Mouse (Mus musculus): Measurements from ENCODE around the gene Fbh1. TPM values are rescaled to one million over a fixed set of nuclear protein-coding genes. Genes with fewer than 3 reads are reported as not detected.

Gene Fbh1
- polyA plus RNA-seq, 1 experiment = not detected

DNA sequence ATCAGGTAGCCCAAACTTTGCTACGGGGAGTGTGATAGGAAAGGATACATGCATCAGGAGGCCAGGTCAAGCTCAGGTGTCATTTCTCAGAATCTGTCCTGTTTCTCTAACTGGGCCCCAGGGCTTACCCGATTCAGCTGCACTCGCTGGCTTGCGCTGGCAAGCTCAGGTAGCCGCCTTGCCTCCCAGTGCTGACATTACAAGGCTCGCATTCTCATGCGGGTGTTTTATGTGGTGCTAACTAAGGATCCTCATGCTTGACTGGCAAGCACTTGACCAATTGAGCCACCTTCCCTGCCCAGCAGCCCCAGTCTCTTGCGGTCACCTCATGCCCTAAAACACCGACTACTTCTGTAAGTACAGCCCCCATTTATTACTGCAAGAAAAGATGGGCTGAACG is 3.0 kb downstream of the Fbh1 start:
- no peak overlapping the region for H3K27ac ChIP-seq (ENCODE audit: insufficient read depth, low read depth, low read length)
- H3K4me1 ChIP-seq (ENCODE audit: control insufficient read depth, insufficient read depth, low read length) = peaks cover 6% of the 10 kb centered on the region
- TF ChIP-seq POLR2A (IDR thresholded peaks at IDR 0.05; ENCODE audit: insufficient read depth, low read depth, low read length) (no peak), CTCF (IDR thresholded peaks at IDR 0.05; ENCODE audit: insufficient read depth, low read depth, low read length) (no peak)
- no peak overlapping the region for H3K4me3 ChIP-seq (ENCODE audit: insufficient read depth, low read depth, low read length)
- 82% methylated on average over 10 of the region's 10 CpGs for whole genome bisulfite sequencing

DNA sequence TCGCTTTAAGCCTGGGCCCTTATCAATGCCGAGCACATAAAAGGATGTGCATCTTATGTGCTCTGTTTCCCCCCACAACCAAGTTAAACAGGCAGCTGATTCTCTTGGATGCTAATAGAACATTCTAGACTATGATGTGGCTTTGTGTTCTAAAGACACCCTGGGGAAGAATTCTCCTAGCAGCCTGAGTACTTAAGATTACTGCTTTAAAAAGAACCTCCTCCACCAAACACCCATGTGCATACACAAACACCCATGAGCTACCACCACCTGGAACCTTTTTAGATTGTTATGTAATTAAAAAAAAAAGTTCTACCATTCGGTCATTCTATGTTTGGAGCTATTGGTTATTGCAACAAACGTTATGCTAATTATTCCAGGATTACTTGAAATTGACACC is 5.0 kb downstream of the Fbh1 start:
- H3K4me3 ChIP-seq (ENCODE audit: insufficient read depth, low read depth, low read length) = no peak overlapping the region
- H3K27ac ChIP-seq (ENCODE audit: insufficient read depth, low read depth, low read length) = no peak overlapping the region
- WGBS = 53% methylated on average over 4 of the region's 4 CpGs
- TF ChIP-seq POLR2A (IDR thresholded peaks at IDR 0.05; ENCODE audit: insufficient read depth, low read depth, low read length) = no peak
- no peak for TF ChIP-seq CTCF (IDR thresholded peaks at IDR 0.05; ENCODE audit: insufficient read depth, low read depth, low read length)
- peaks cover 6% of the 10 kb centered on the region for H3K4me1 ChIP-seq (ENCODE audit: control insufficient read depth, insufficient read depth, low read length)

DNA sequence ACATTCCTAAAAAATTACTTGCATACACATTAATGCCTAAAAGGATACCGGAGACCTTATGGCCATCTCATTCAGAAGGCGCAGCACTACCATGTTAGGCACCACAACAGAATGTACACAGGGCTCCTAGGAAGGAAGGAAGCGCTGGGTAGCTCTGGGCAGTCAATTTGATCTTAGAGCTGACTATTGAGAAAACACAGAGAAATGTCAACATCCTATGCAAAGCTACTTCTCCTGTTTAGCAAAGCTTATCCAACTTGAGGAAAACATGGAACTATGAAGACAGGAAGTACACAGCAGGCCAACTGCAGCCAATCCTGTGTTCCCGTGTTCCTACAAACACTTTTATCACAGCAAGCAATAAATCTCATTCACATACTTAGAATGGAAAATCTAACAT is 5.7 kb downstream of the Fbh1 start:
- Histone ChIP-seq H3K4me3 (ENCODE audit: insufficient read depth, low read depth, low read length) (no peak overlapping the region), H3K4me1 (ENCODE audit: control insufficient read depth, insufficient read depth, low read length) (peaks cover 12% of the 10 kb centered on the region), H3K27ac (ENCODE audit: insufficient read depth, low read depth, low read length) (no peak overlapping the region)
- TF ChIP-seq CTCF (IDR thresholded peaks at IDR 0.05; ENCODE audit: insufficient read depth, low read depth, low read length) = no peak
- TF ChIP-seq POLR2A (IDR thresholded peaks at IDR 0.05; ENCODE audit: insufficient read depth, low read depth, low read length) = no peak
- WGBS = 93% methylated on average over 4 of the region's 4 CpGs

DNA sequence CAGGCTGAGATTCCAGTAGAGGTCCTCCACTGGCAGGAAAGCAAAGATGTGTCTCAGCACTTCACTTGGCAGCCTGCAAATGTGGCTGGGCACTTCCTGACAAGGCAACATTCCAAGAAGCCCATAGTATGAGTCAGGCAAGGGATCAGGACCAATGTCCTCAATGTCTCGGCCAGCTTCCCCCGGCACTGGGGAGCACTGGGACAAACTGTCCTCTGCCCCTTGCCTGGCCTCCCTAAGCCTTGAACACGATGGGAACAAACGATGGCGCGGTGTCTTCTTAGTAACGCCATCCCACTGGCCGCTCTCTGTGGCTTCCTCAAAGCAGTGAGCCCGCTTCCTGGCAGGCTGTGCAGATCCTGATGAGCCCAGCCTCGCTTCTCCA is 10.2 kb downstream of the Fbh1 start:
- Histone ChIP-seq H3K27ac (ENCODE audit: insufficient read depth, low read depth, low read length) (no peak overlapping the region), H3K4me1 (ENCODE audit: control insufficient read depth, insufficient read depth, low read length) (peaks cover 7% of the 10 kb centered on the region), H3K4me3 (ENCODE audit: insufficient read depth, low read depth, low read length) (no peak overlapping the region)
- WGBS = 68% methylated on average over 10 of the region's 10 CpGs
- TF ChIP-seq CTCF (IDR thresholded peaks at IDR 0.05; ENCODE audit: insufficient read depth, low read depth, low read length) (no peak), POLR2A (IDR thresholded peaks at IDR 0.05; ENCODE audit: insufficient read depth, low read depth, low read length) (no peak)

DNA sequence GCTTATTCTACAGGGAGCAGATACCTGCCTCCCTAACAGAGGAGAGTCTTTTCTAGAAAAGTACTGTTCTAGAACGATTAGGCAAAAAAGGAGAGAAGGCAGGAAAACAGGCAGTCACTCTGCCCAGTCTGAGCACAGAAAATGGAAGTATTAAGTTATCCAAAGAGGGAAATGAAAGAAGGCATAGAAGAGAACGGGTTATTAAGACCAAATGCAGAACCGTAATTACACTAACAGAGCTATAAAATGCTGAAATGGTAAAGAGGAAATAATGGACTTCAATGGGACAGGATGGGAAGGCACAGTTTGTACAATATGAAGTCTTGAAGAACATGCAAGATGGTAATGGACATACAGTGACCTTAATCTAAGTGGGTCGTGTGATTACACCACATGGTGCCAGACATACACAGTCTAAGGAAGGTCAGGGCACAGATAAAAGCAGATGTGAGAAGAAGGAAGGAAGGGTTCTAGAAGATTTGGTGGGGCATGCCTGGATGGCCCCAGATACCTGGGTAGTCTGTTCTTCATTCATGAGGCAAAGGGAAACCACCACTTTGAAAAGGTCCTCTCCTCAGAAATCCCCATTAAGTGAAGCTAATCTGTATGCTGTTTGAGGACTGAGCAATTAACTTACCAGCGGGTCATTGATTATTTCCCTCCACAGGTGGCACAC is 10.8 kb downstream of the Fbh1 start:
- Histone ChIP-seq H3K4me1 (ENCODE audit: control insufficient read depth, insufficient read depth, low read length) (peaks cover 7% of the 10 kb centered on the region), H3K27ac (ENCODE audit: insufficient read depth, low read depth, low read length) (no peak overlapping the region), H3K4me3 (ENCODE audit: insufficient read depth, low read depth, low read length) (no peak overlapping the region)
- TF ChIP-seq CTCF (IDR thresholded peaks at IDR 0.05; ENCODE audit: insufficient read depth, low read depth, low read length) (no peak), POLR2A (IDR thresholded peaks at IDR 0.05; ENCODE audit: insufficient read depth, low read depth, low read length) (no peak)
- 41% methylated on average over 5 of the region's 5 CpGs for WGBS

DNA sequence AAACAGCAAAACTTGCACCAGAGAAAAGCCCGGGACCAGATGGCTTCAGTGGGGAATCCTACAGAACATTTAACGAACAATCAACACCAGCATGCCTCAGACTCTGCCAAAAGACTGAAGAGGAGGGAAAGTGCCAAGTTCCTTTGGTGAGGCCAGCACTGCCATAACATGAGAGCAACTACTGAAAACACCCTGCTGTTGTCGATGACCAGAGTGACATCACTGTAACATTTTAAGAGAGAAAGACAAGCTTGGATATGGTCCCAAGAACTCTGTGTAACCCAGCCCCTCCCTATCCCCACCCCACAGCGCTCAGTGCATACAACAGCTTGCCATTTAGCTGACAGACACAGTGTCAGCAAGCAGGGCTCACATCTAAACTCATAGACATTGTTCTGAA is 11.7 kb downstream of the Fbh1 start:
- Histone ChIP-seq H3K4me3 (ENCODE audit: insufficient read depth, low read depth, low read length) (no peak overlapping the region), H3K4me1 (ENCODE audit: control insufficient read depth, insufficient read depth, low read length) (peaks cover 7% of the 10 kb centered on the region), H3K27ac (ENCODE audit: insufficient read depth, low read depth, low read length) (no peak overlapping the region)
- WGBS = 32% methylated on average over 4 of the region's 4 CpGs
- TF ChIP-seq POLR2A (IDR thresholded peaks at IDR 0.05; ENCODE audit: insufficient read depth, low read depth, low read length) (no peak), CTCF (IDR thresholded peaks at IDR 0.05; ENCODE audit: insufficient read depth, low read depth, low read length) (no peak)

DNA sequence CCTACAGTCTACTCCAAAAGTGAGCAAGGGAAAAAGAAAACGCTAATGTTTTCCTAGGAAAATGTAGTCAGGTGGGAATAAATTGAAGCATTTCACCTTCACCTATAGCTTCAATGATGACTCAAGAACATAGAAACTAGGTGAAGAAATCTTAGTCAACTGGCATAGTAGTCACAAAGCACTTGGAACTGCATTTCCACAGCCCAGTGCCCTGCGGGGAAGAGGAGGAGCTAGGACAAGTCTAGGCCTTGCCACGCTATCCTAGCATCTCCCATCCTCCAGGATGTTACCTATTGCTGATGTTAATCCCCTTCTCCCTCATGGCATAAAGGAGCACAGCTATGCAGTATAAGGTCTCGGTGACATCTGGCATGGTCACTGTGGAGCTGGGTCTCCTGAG is 14.8 kb downstream of the Fbh1 start:
- TF ChIP-seq POLR2A (IDR thresholded peaks at IDR 0.05; ENCODE audit: insufficient read depth, low read depth, low read length) (no peak), CTCF (IDR thresholded peaks at IDR 0.05; ENCODE audit: insufficient read depth, low read depth, low read length) (no peak)
- Histone ChIP-seq H3K27ac (ENCODE audit: insufficient read depth, low read depth, low read length) (no peak overlapping the region), H3K4me1 (ENCODE audit: control insufficient read depth, insufficient read depth, low read length) (peaks cover 7% of the 10 kb centered on the region), H3K4me3 (ENCODE audit: insufficient read depth, low read depth, low read length) (no peak overlapping the region)
- 94% methylated on average over 4 of the region's 4 CpGs for WGBS

DNA sequence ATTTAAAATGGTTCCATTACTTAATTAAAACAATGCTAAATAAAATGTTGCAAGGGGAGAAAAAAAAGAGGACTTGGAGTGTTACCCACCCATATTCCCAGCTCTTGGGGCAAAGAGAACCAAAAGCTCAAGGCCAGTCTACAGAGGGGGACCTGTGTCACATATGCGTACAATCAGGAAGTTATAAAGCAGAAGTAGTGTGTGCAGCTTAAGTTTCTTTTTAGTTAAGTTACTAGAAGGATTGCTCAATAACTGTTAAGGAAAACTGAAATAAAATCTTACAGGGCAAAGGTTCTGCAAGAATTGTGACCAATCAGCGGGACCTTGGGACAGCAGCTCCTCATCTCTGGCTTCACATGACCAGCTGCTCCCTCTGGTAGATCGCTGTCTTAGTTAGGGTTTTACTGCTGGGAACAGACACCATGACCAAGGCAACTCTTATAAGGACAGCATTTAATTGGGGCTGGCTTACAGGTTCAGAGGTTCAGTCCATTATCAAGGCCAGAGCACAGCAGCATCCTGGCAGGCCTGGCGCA is 37.8 kb downstream of the Fbh1 start:
- Histone ChIP-seq H3K27ac (ENCODE audit: insufficient read depth, low read depth, low read length) (no peak overlapping the region), H3K4me3 (ENCODE audit: insufficient read depth, low read depth, low read length) (no peak overlapping the region), H3K4me1 (ENCODE audit: control insufficient read depth, insufficient read depth, low read length) (no peaks in the 10 kb centered on the region)
- TF ChIP-seq POLR2A (IDR thresholded peaks at IDR 0.05; ENCODE audit: insufficient read depth, low read depth, low read length) = no peak
- WGBS = 97% methylated on average over 4 of the region's 4 CpGs

DNA sequence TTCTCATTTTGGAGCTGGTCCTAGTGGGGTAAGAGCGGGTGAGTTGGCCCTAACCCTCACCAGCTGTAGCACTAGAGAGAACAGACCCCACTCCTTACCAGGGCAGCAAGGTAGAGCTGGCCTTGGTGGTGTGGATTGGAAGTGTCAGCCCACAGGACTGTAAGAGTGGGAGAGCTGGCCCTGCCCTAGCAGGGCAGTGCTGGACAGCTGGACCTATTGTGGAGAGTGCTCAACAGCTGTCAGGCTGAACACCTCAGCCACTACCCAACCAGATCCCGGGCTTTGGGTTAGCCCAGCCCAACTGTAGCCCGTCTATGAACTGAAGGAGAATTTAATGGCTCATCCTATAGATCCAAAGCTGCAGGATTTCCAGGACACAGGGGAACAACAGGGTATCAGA is 38.6 kb downstream of the Fbh1 start:
- H3K4me3 ChIP-seq (ENCODE audit: insufficient read depth, low read depth, low read length) = no peak overlapping the region
- H3K27ac ChIP-seq (ENCODE audit: insufficient read depth, low read depth, low read length) = no peak overlapping the region
- no peak for TF ChIP-seq POLR2A (IDR thresholded peaks at IDR 0.05; ENCODE audit: insufficient read depth, low read depth, low read length)
- TF ChIP-seq CTCF (IDR thresholded peaks at IDR 0.05; ENCODE audit: insufficient read depth, low read depth, low read length) = no peak
- H3K4me1 ChIP-seq (ENCODE audit: control insufficient read depth, insufficient read depth, low read length) = no peaks in the 10 kb centered on the region
- 79% methylated on average over 3 of the region's 3 CpGs for WGBS
